Mouse (Mus musculus) MEL (cell line): ENCODE results near the gene Mapk10. TPM values are rescaled to one million over a fixed set of nuclear protein-coding genes. Genes with fewer than 3 reads are reported as not detected.

ENCODE experiments used
- DNase-seq: peaks from one replicate; pipeline ENCODE4 v3.0.0; 2011; ENCODE audit warnings: low read depth, low spot score
- H3K27ac ChIP-seq: 2 replicates; pipeline ENCODE4 v1.5.1; 2012; ENCODE audit warnings: low read depth, mild to moderate bottlenecking, control low read depth, low read length, moderate library complexity; ENCODE audit not compliant: control insufficient read depth
- H3K27me3 ChIP-seq, 2 experiments: fragments of 150-350 bp in 1 of 2; sonication (generic) in 1 of 2; 2 replicates each; pipeline ENCODE4 v1.6.1; 2012; ENCODE audit warnings: low read length in 2 of 2, mild to moderate bottlenecking in 2 of 2, improper control_type of control experiment in 1 of 2, moderate library complexity in 1 of 2; ENCODE audit not compliant: insufficient read depth in 2 of 2, control insufficient read depth in 1 of 2
- H3K36me3 ChIP-seq, 2 experiments: 2 replicates each; pipeline ENCODE4 v1.6.1; 2012 to 2014; ENCODE audit warnings: low read length in 2 of 2, improper control_type of control experiment in 1 of 2, inconsistent platforms in 1 of 2, mild to moderate bottlenecking in 1 of 2; ENCODE audit not compliant: insufficient read depth in 2 of 2, control insufficient read depth in 1 of 2
- H3K4me1 ChIP-seq, 2 experiments: fragments of 150-350 bp in 1 of 2; sonication (generic) in 1 of 2; 2 replicates each; pipeline ENCODE4 v1.6.1; 2012; ENCODE audit warnings: low read length in 2 of 2, improper control_type of control experiment in 1 of 2, mild to moderate bottlenecking in 1 of 2; ENCODE audit not compliant: insufficient read depth in 2 of 2, control insufficient read depth in 1 of 2
- H3K4me3 ChIP-seq, 2 experiments: fragments of 150-350 bp in 1 of 2; sonication (generic) in 1 of 2; 2 replicates each; pipeline ENCODE4 v1.5.1; 2012; ENCODE audit warnings: low read depth in 2 of 2, low read length in 2 of 2, mild to moderate bottlenecking in 2 of 2, moderate library complexity in 2 of 2, control low read depth in 1 of 2, improper control_type of control experiment in 1 of 2; ENCODE audit not compliant: control insufficient read depth in 1 of 2, insufficient read depth in 1 of 2
- H3K79me2 ChIP-seq: 2 replicates; pipeline ENCODE4 v1.6.1; 2012; ENCODE audit warnings: mild to moderate bottlenecking, low read length, moderate library complexity; ENCODE audit not compliant: control insufficient read depth, poor library complexity, insufficient read depth
- H3K9ac ChIP-seq: 2 replicates; pipeline ENCODE4 v1.6.1; 2012; ENCODE audit warnings: low read depth, mild to moderate bottlenecking, control low read depth, low read length, moderate library complexity; ENCODE audit not compliant: control insufficient read depth, poor library complexity, severe bottlenecking
- H3K9me3 ChIP-seq: fragments of 150-350 bp; sonication (generic); replicated peaks from 2 replicates; pipeline ENCODE4 v1.6.1; 2012; ENCODE audit warnings: mild to moderate bottlenecking, low read length, improper control_type of control experiment, moderate library complexity; ENCODE audit not compliant: insufficient read depth
- BHLHE40 ChIP-seq: IDR thresholded peaks from 2 replicates; pipeline ENCODE4 v1.6.1; 2012; ENCODE audit warnings: low read depth, mild to moderate bottlenecking, inconsistent platforms, low read length, improper control_type of control experiment, borderline replicate concordance
- CHD1 ChIP-seq: IDR thresholded peaks from 2 replicates; pipeline ENCODE4 v1.6.1; 2012; ENCODE audit warnings: low read depth, mild to moderate bottlenecking, inconsistent platforms, low read length, improper control_type of control experiment
- CHD2 ChIP-seq: IDR thresholded peaks from 2 replicates; pipeline ENCODE4 v1.6.1; 2011; ENCODE audit warnings: low read length, improper control_type of control experiment
- CTCF ChIP-seq, 3 experiments: IDR thresholded peaks in 2 of 3; conservative IDR thresholded peaks in 1 of 3; 2 replicates each; pipeline ENCODE4 v1.5.1; 2011 to 2012; ENCODE audit warnings: low read length in 3 of 3, low read depth in 2 of 3, mild to moderate bottlenecking in 2 of 3, improper control_type of control experiment in 1 of 3, inconsistent platforms in 1 of 3, mixed read lengths in 1 of 3, moderate library complexity in 1 of 3; ENCODE audit not compliant: control insufficient read depth in 1 of 3, insufficient read depth in 1 of 3, poor library complexity in 1 of 3, severe bottlenecking in 1 of 3
- ELF1 ChIP-seq: IDR thresholded peaks from 2 replicates; pipeline ENCODE4 v1.6.1; 2014; ENCODE audit warnings: low read depth, mild to moderate bottlenecking, inconsistent platforms, low read length, improper control_type of control experiment, moderate library complexity
- EP300 ChIP-seq, 2 experiments: IDR thresholded peaks; 2 replicates each; pipeline ENCODE4 v1.6.1; 2011; ENCODE audit warnings: improper control_type of control experiment in 2 of 2, low read length in 2 of 2, low read depth in 1 of 2, mild to moderate bottlenecking in 1 of 2
- GABPA ChIP-seq: IDR thresholded peaks from 2 replicates; pipeline ENCODE4 v1.6.1; 2012; ENCODE audit warnings: low read depth, mild to moderate bottlenecking, inconsistent platforms, low read length, improper control_type of control experiment, moderate library complexity
- GATA1 ChIP-seq: IDR thresholded peaks from 2 replicates; pipeline ENCODE4 v1.6.1; 2011; ENCODE audit warnings: low read depth, low read length, improper control_type of control experiment
- HCFC1 ChIP-seq: IDR thresholded peaks from 2 replicates; pipeline ENCODE4 v1.6.1; 2012; ENCODE audit warnings: low read depth, mild to moderate bottlenecking, inconsistent platforms, low read length, improper control_type of control experiment, moderate library complexity
- JUND ChIP-seq: IDR thresholded peaks from 2 replicates; pipeline ENCODE4 v1.6.1; 2011; ENCODE audit warnings: low read depth, mild to moderate bottlenecking, improper control_type of control experiment, low read length
- KAT2A ChIP-seq: conservative IDR thresholded peaks from 2 replicates; pipeline ENCODE4 v1.6.1; 2012; ENCODE audit warnings: low read depth, low read length, improper control_type of control experiment, inconsistent platforms
- MAFK ChIP-seq: IDR thresholded peaks from 2 replicates; pipeline ENCODE4 v1.6.1; 2011; ENCODE audit warnings: low read depth, mild to moderate bottlenecking, low read length, improper control_type of control experiment, borderline replicate concordance
- MXI1 ChIP-seq: IDR thresholded peaks from 2 replicates; pipeline ENCODE4 v1.6.1; 2011; ENCODE audit warnings: mild to moderate bottlenecking, low read depth, low read length, improper control_type of control experiment
- MYB ChIP-seq: IDR thresholded peaks from 2 replicates; pipeline ENCODE4 v1.6.1; 2011; ENCODE audit warnings: mild to moderate bottlenecking, low read depth, low read length, improper control_type of control experiment
- NRF1 ChIP-seq: IDR thresholded peaks from 2 replicates; pipeline ENCODE4 v1.6.1; 2014; ENCODE audit warnings: low read depth, mild to moderate bottlenecking, inconsistent platforms, low read length, improper control_type of control experiment, moderate library complexity; ENCODE audit not compliant: poor library complexity, insufficient read depth, severe bottlenecking
- POLR2AphosphoS2 ChIP-seq: IDR thresholded peaks from 2 replicates; pipeline ENCODE4 v1.6.1; 2011; ENCODE audit warnings: low read length, improper control_type of control experiment
- POLR2AphosphoS5 ChIP-seq: IDR thresholded peaks from 2 replicates; pipeline ENCODE4 v1.6.1; 2012; ENCODE audit warnings: low read depth, borderline replicate concordance, mild to moderate bottlenecking, inconsistent platforms, low read length, moderate library complexity, mixed read lengths
- SIN3A ChIP-seq: IDR thresholded peaks from 2 replicates; pipeline ENCODE4 v1.6.1; 2012; ENCODE audit warnings: low read length, improper control_type of control experiment, inconsistent platforms
- SMC3 ChIP-seq: IDR thresholded peaks from 2 replicates; pipeline ENCODE4 v1.6.1; 2011; ENCODE audit warnings: low read depth, low read length, improper control_type of control experiment
- USF2 ChIP-seq, 2 experiments: IDR thresholded peaks; 2 replicates each; pipeline ENCODE4 v1.6.1; 2011 to 2012; ENCODE audit warnings: improper control_type of control experiment in 2 of 2, low read length in 2 of 2, borderline replicate concordance in 1 of 2, inconsistent platforms in 1 of 2, low read depth in 1 of 2, mild to moderate bottlenecking in 1 of 2; ENCODE audit not compliant: insufficient read depth in 1 of 2
- polyA plus RNA-seq, 2 experiments: library from polyadenylated mRNA; stranded (reverse) in 1 of 2; unstranded in 1 of 2; fragments of >175 nt in 1 of 2; fragments of >200 nt in 1 of 2; gene quantifications; 2 replicates each; pipeline versions ENCODE4 v1.2.1 to v1.2.4; 2012; ENCODE audit warnings: low replicate concordance in 2 of 2, low read depth in 1 of 2; ENCODE audit not compliant: insufficient read length in 2 of 2, insufficient read depth in 1 of 2, missing spikeins in 1 of 2
- total RNA-seq: library from RNA; depleted of rRNA; stranded (reverse); fragments of 300-350 nt; gene quantifications from 2 replicates; pipeline ENCODE4 v1.2.3, GENCODE M21; 2012

The Mapk10 gene
- total and polyA plus RNA-seq, 3 experiments = not detected

GRCm38 (mm10) chr5:103008894-103009293 is 202.2 kb downstream of the Mapk10 start:
- Histone ChIP-seq H3K27ac (no peak overlapping the region), H3K36me3 (no peaks in the 10 kb centered on the region), H3K4me1 (no peaks in the 10 kb centered on the region), H3K27me3 (no peaks in the 10 kb centered on the region), H3K79me2 (no peaks in the 10 kb centered on the region), H3K9me3 (no peaks in the 10 kb centered on the region), H3K9ac (no peak overlapping the region), H3K4me3 (no peak overlapping the region)
- no peak for DNase-seq
- no peak for TF ChIP-seq GABPA
- TF ChIP-seq CHD2 = no peak
- no peak for TF ChIP-seq JUND

GRCm38 (mm10) chr5:103002116-103002515 is 209.0 kb downstream of the Mapk10 start:
- Histone ChIP-seq H3K79me2 (no peaks in the 10 kb centered on the region), H3K9ac (no peak overlapping the region), H3K27me3 (no peaks in the 10 kb centered on the region), H3K4me3 (no peak overlapping the region), H3K36me3 (no peaks in the 10 kb centered on the region), H3K27ac (no peak overlapping the region), H3K9me3 (no peaks in the 10 kb centered on the region), H3K4me1 (no peaks in the 10 kb centered on the region)
- DNase-seq = no peak
- TF ChIP-seq EP300 (IDR thresholded peaks at IDR 0.05; ENCODE audit: low read depth in 1 of 2, low read length in 2 of 2) (no peak), JUND (no peak), HCFC1 (no peak), ELF1 (no peak), POLR2AphosphoS5 (no peak)

GRCm38 (mm10) chr5:103000572-103000971 is 210.6 kb downstream of the Mapk10 start:
- no peak for DNase-seq
- TF ChIP-seq CHD2 (no peak), POLR2AphosphoS2 (no peak), NRF1 (no peak), MAFK (no peak), MYB (no peak), BHLHE40 (no peak), MXI1 (no peak), USF2 (IDR thresholded peaks at IDR 0.05; ENCODE audit: borderline replicate concordance in 1 of 2, insufficient read depth in 1 of 2, low read depth in 1 of 2, low read length in 2 of 2) (no peak), SIN3A (no peak), KAT2A (no peak), GATA1 (no peak), CTCF (IDR thresholded peaks at IDR 0.05 in 2 of 3, conservative IDR thresholded peaks at IDR 0.05 in 1 of 3; ENCODE audit: control insufficient read depth in 1 of 3, insufficient read depth in 1 of 3, low read depth in 2 of 3, low read length in 3 of 3, poor library complexity in 1 of 3, severe bottlenecking in 1 of 3) (no peak), CHD1 (no peak), SMC3 (no peak)
- no peak overlapping the region for H3K27ac ChIP-seq

More at GRCm38 (mm10) chr5:103000572-103000971, 210.6 kb downstream of the Mapk10 start:
- H3K4me3 ChIP-seq = no peak overlapping the region
- no peaks in the 10 kb centered on the region for H3K9me3 ChIP-seq
- no peaks in the 10 kb centered on the region for H3K36me3 ChIP-seq
- no peaks in the 10 kb centered on the region for H3K79me2 ChIP-seq
- no peak overlapping the region for H3K9ac ChIP-seq
- no peaks in the 10 kb centered on the region for H3K4me1 ChIP-seq
- H3K27me3 ChIP-seq = no peaks in the 10 kb centered on the region
